Mouse (Mus musculus) ovary, postnatal 36 days (tissue): ENCODE results near the gene Ap4e1.
A peak's percentile ranks its signal among the peaks of the same experiment; 100 is the strongest.

Experiments
- DNase-seq: peaks from one replicate; pipeline ENCODE4 v3.0.0; 2022; ENCODE audit warnings: low spot score, mixed read lengths

Ap4e1 gene

DNA sequence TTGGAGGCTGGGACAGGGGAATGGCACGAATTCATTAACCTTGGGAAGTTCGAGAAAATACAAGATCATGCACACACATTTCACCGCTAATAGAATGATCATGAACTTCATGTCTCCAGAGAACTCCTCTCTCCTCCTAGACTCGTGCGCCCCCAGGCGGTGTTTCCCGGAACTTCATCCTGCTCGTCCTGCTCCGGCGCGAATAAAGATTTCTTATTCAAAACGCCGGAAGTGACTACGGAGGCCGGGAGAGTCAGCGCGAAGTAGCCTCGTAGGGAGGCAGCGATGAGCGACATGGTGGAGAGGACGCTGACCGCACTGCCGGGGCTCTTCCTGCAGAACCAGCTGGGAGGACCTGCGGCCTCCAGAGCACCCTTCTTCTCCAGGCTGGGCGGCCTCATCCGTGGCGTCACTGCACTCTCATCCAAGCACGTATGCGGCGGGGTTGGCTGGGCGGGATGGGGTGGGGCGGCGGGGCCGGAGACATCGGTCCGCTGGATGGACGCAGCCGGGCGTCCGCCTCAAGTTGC is at the start of gene Ap4e1:
Gene Ap4e1 (plus strand): TSS at position 249 of the 530 bp plus-strand sequence.
- DNase-seq = peak; percentile 97

GRCm38 (mm10) chr2:126961696-126962095 is 46.8 kb upstream of the Ap4e1 start:
- no peak for DNase-seq

- no peak for DNase-seq
Measured at GRCm38 (mm10) chr2:126977428-126977827, 31.1 kb upstream of the Ap4e1 start.

GRCm38 (mm10) chr2:126983221-126983620 is 25.3 kb upstream of the Ap4e1 start:
- DNase-seq = no peak

DNA sequence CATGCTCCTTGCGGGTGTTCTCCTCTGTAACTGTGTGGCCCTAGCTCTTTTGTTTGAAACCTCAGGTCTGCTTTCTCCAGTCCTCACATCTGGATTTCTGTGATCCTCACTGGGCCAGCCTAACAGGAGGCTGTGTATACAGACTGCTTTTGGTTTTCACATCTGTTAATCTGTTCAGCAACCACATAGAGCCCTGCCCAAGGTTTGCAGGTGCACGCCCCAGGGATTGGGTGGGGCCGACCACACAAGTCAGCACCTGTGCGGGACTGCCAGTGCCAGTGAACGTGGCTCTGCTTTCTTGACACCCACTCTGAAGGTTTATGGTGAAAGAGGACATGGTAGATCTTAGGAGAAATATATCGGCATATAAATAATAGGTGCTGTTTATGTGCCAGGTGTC is 18.6 kb upstream of the Ap4e1 start:
- no peak for DNase-seq

DNA sequence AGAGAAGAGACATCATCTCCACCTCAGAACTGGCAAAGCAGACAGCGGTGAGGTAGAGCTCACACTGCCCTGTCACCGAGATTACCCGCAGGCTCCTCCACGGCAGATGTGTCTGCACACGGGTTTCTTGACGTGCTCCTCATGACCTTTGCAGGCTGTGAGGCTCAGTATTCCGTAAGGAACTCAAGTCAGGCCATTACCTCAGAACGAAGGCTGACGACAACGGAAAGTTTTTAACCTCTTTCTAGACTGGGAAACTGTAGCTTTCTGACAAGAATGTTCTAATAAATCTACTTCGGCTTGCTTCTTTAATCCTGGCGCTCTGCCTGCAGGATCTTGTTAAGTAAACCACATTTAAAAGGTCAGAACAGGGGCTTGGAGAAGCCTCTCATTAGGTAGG is 15.8 kb upstream of the Ap4e1 start:
- DNase-seq = no peak

GRCm38 (mm10) chr2:126994384-126995166 is 13.9 kb upstream of the Ap4e1 start:
- no peak for DNase-seq

DNA sequence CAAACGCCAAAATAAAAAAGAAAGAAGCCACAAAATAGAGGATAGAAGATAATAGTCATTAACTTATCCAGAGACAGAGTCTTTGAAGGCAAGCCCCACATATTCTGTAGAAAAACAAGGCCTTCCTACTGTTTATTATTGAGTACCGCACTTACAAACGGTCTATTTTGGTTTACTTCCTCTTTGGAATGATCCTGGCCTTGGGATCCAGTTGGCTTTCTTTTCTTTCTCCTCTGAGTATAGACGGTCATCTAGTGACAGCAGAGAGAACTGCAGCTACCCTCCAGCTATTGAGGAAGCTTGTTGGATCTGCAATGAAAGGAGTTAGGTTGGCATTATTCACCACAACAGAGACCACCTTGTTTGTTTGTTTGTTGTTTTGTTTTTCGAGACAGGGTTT is 11.8 kb upstream of the Ap4e1 start:
- no peak for DNase-seq

DNA sequence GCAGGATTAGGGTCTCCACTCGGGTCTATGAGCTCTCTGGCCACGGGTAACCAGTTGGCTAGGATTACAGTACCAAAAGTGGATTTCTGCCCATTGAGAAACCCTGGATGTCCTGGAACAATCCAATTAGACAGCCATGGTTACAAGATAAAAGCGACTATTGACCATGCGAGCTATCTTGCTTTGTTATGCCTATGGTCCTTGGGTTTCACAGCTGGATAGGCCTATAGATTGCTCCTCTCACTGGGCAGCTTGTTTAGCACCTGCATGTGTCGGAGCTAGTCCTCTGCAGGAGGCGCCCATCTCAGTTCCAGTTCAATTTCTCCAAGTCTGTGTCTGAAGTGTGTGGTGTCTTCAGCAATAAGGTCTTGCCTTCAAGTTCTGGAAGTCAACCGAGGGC is 10.3 kb upstream of the Ap4e1 start:
- no peak for DNase-seq

GRCm38 (mm10) chr2:127000406-127001324 is 7.9 kb upstream of the Ap4e1 start:
- no peak for DNase-seq

- no peak for DNase-seq
Measured at GRCm38 (mm10) chr2:127004046-127004445, 4.5 kb upstream of the Ap4e1 start.

DNA sequence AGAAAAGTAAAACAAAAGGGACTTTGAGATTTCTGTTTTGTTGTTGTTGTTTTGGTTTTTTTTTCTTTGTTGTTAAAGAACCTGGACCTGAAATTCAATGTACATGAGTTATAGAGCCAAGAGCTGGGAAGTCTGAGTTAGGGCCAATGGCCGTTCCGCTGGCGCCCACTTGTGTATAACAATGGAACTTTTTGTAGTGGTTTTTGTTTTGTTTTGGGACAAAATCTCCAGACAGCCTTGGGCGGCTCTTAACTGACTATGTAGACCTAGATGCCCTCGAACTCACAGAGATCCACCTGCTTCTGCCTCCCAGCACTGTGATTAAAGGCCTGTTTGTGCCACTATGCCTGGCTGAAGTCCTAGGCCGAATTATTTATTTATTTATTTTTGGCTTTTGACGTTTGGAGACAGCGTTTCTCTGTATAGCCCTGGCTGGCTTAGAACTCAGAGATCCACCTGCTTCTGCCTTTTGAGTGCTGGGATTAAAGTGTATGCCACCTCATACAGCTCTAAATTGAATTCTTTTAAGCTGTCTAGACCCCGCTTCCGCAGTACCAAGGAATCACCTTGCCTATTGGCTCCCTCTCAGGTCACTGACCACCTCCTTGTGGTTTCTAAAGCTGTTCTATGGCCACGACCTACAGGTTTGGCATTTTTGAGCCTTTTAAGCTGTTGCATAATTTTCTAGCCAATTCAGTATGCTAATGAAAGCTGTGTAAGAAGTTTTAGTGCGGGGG is 1.7 kb upstream of the Ap4e1 start:
- peak; percentile 33 for DNase-seq

GRCm38 (mm10) chr2:127007509-127007908 is 1.0 kb upstream of the Ap4e1 start:
- DNase-seq = no peak

DNA sequence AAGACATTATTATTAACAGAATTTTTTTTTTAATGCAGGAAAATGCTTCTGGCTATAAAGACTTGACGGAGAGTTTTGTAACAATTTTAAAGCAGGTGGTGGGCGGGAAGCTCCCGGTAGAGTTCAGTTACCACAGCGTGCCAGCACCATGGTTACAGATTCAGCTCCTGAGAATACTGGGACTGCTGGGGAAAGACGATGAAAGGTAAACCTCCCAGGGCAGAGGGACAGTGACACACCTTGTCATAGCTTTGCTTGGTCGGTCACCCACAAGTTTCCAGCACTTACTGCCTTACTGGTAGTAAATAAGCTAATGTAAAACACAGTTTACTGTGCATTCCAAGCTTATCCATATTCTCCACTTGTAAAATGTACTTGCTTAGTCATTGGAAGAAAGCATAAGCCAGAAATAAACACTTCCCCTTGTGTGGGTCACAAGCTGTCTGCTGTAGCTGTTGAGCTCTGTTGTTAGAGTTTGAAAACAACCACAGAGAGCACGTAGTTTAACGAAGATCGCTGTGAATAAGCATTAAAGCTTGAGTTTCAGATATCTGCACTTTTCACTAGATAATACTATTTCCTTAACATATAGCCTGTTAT is 26.6 kb downstream of the Ap4e1 start:
- no peak for DNase-seq

GRCm38 (mm10) chr2:127037299-127037698 is 28.8 kb downstream of the Ap4e1 start:
- DNase-seq = peak; percentile 57

- no peak for DNase-seq
Measured at GRCm38 (mm10) chr2:127061471-127061870, 53.0 kb downstream of the Ap4e1 start.

- DNase-seq = no peak
Measured at GRCm38 (mm10) chr2:127068806-127069205, 60.3 kb downstream of the Ap4e1 start.

DNA sequence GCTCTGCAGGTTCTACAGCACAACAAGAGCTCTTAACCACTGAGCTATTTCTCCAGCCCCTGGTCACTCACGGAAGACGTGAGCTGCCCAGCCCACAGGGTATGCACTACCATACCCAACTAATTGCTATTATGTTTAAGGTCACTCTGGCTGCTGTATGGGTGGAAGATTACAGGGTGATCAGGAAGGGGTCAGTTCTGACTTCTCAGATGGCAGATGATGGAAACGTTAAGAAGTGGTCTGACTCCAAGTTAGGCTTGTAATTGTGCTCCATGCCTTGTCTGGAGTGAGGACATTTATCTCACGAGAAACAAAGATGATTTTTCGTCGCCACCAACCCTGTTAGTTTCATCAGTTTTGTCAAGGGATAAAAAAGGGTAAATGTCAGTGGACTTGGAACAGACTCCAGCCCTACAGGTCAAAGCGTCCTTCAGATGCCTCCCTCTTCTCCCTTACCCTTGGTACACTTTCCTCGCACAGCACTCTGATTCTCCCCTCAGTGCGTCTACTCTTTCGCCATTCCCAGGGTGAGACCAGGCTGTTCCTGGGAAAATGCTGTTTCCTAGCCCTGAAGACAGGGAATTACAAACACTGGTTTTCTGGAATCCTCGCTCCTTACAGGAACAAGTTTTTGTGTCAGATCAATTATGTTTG is 61.4 kb downstream of the Ap4e1 start:
- no peak for DNase-seq

- peak; percentile 85 for DNase-seq
Measured at GRCm38 (mm10) chr2:127070435-127070841, 61.9 kb downstream of the Ap4e1 start, which contains the start of gene Blvra. Gene Blvra, plus strand, starts transcription at chr2:127070665.

- DNase-seq = no peak
Measured at GRCm38 (mm10) chr2:127070879-127071278, 62.4 kb downstream of the Ap4e1 start.

DNA sequence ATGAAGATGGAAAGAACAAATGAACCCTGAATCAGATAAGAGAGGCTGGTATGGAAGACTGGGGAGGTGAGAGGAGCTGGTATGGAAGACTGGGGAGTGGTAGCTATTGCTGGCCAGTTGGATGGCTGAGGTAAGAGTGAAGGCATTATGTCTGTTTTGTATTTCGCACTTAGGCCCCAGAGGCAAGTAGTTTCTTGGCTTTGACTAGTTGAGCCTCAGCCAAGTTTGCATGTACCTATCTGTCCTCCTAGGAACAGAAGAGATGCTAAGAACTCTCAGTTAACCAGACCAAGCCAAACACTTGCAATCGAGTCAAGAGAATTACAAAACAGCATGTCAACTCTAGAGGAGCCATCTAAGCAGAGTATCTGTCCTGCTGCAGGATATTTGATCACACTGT is 65.6 kb downstream of the Ap4e1 start:
- DNase-seq = no peak
